Mouse (Mus musculus) kidney, postnatal 14 days (tissue): Measurements from ENCODE around the gene Kcnip1.

ENCODE experiments used
- DNase-seq: peaks from one replicate; pipeline ENCODE4 v3.0.0; 2022; ENCODE audit warnings: mixed read lengths

Gene Kcnip1

GRCm38 (mm10) chr11:33980146-33980545 lies 12.8 kb downstream of the Kcnip1 start:
- DNase-seq = no peak

GRCm38 (mm10) chr11:33975121-33975520 lies 17.8 kb downstream of the Kcnip1 start:
- DNase-seq = no peak

GRCm38 (mm10) chr11:33974341-33975040 lies 18.5 kb downstream of the Kcnip1 start:
- DNase-seq = no peak

GRCm38 (mm10) chr11:33972114-33972513 lies 20.8 kb downstream of the Kcnip1 start:
- no peak for DNase-seq

GRCm38 (mm10) chr11:33969199-33969598 lies 23.8 kb downstream of the Kcnip1 start:
- no peak for DNase-seq

- DNase-seq = no peak
Measured at GRCm38 (mm10) chr11:33967708-33968107, 25.2 kb downstream of the Kcnip1 start.

GRCm38 (mm10) chr11:33965380-33965779 lies 27.6 kb downstream of the Kcnip1 start:
- DNase-seq = no peak

- DNase-seq = peak; percentile 48
Measured at GRCm38 (mm10) chr11:33962688-33963407, 30.1 kb downstream of the Kcnip1 start, which contains the start of gene Kcnmb1. TSS of gene Kcnmb1 (plus strand) at chr11:33963013.

GRCm38 (mm10) chr11:33962178-33962577 lies 30.8 kb downstream of the Kcnip1 start:
- no peak for DNase-seq

- DNase-seq = peak; percentile 15
Measured at GRCm38 (mm10) chr11:33958713-33959112, 34.2 kb downstream of the Kcnip1 start.

- DNase-seq = no peak
Measured at GRCm38 (mm10) chr11:33957595-33957994, 35.4 kb downstream of the Kcnip1 start.

- DNase-seq = no peak
Measured at GRCm38 (mm10) chr11:33956623-33957022, 36.3 kb downstream of the Kcnip1 start.

- DNase-seq = no peak
Measured at GRCm38 (mm10) chr11:33955982-33956381, 37.0 kb downstream of the Kcnip1 start.

GRCm38 (mm10) chr11:33951684-33952625 lies 41.0 kb downstream of the Kcnip1 start:
- DNase-seq = no peak

GRCm38 (mm10) chr11:33951155-33951554 lies 41.8 kb downstream of the Kcnip1 start:
- no peak for DNase-seq

- no peak for DNase-seq
Measured at GRCm38 (mm10) chr11:33946501-33946900, 46.5 kb downstream of the Kcnip1 start.

GRCm38 (mm10) chr11:33944786-33945328 lies 48.1 kb downstream of the Kcnip1 start:
- no peak for DNase-seq

- DNase-seq = no peak
Measured at GRCm38 (mm10) chr11:33944067-33944785, 48.7 kb downstream of the Kcnip1 start.

GRCm38 (mm10) chr11:33943565-33943964 lies 49.4 kb downstream of the Kcnip1 start:
- no peak for DNase-seq

- DNase-seq = no peak
Measured at GRCm38 (mm10) chr11:33939456-33940113, 53.4 kb downstream of the Kcnip1 start.

- DNase-seq = no peak
Measured at GRCm38 (mm10) chr11:33938561-33939274, 54.2 kb downstream of the Kcnip1 start.
